Mouse (Mus musculus): ENCODE data around the gene Zfp638. TPM values are rescaled to one million over a fixed set of nuclear protein-coding genes. Genes with fewer than 3 reads are reported as not detected.

The Zfp638 gene
- total and polyA plus RNA-seq, 2 experiments from 2014 or later = 56.4 to 143 TPM

DNA sequence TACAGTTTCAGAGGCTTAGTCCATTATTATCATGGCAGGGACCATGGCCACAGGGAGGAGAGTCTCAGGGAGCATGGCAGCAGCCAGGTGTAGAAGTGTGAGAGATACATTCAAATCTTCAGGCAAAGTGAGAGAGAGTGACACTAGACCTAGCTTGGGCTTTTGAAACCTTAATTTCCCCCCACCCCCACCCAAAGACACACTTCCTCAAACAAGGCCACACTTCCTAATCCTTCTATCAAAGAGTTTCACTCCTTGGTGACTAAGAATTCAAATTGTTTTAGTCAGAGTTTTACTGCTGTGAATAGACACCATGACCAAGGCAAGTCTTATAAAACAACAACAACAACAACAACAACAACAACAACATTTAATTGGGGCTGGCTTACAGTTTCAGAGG lies 39.8 kb downstream of the Zfp638 start:
- no peaks in the 10 kb centered on the region for H3K9me3 ChIP-seq (ENCODE audit: low read length)
- DNase-seq (no peak), ATAC-seq (no peak)
- no peak overlapping the region for H3K4me3 ChIP-seq (ENCODE audit: low read depth, low read length)
- H3K27me3 ChIP-seq (ENCODE audit: insufficient read depth, low read length) = no peaks in the 10 kb centered on the region
- H3K4me1 ChIP-seq (ENCODE audit: insufficient read depth) = no peaks in the 10 kb centered on the region
- H3K9ac ChIP-seq = no peak overlapping the region
- H3K36me3 ChIP-seq (ENCODE audit: insufficient read depth) = no peaks in the 10 kb centered on the region
- no peak for TF ChIP-seq CTCF (IDR thresholded peaks at IDR 0.05; ENCODE audit: low read depth)
- no peak overlapping the region for H3K4me2 ChIP-seq (ENCODE audit: low read depth)
- H3K27ac ChIP-seq (ENCODE audit: low read depth, low read length) = no peak overlapping the region

DNA sequence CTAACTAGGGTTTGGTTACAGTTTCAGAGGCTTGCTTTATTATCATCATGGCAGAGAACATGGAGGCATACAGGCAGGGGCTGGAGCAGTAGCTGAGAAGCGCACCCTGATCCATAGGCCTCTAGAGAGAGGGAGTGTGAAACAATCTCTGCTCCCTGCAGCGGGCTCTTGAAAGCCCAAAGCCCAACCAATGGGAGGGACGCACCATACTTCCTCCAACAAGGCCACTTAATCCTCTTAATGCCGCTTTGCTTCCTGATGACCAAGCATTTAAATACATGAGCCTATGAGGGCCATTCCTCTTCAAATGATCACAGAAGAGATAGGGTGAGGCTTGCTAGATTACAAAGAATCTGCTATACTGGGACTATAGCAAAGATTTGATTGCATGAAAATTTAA lies 41.5 kb downstream of the Zfp638 start:
- H3K27me3 ChIP-seq (ENCODE audit: insufficient read depth, low read length) = no peaks in the 10 kb centered on the region
- 8% methylated on average over 4 of the region's 4 CpGs for WGBS
- no peaks in the 10 kb centered on the region for H3K4me1 ChIP-seq (ENCODE audit: insufficient read depth)
- H3K9ac ChIP-seq = no peak overlapping the region
- ATAC-seq (no peak), DNase-seq (no peak)
- no peak overlapping the region for H3K4me2 ChIP-seq (ENCODE audit: low read depth)
- no peaks in the 10 kb centered on the region for H3K9me3 ChIP-seq (ENCODE audit: low read length)
- no peak overlapping the region for H3K27ac ChIP-seq (ENCODE audit: low read depth, low read length)
- no peak overlapping the region for H3K4me3 ChIP-seq (ENCODE audit: low read depth, low read length)
- no peaks in the 10 kb centered on the region for H3K36me3 ChIP-seq (ENCODE audit: insufficient read depth)
- no peak for TF ChIP-seq CTCF (IDR thresholded peaks at IDR 0.05; ENCODE audit: low read depth)

DNA sequence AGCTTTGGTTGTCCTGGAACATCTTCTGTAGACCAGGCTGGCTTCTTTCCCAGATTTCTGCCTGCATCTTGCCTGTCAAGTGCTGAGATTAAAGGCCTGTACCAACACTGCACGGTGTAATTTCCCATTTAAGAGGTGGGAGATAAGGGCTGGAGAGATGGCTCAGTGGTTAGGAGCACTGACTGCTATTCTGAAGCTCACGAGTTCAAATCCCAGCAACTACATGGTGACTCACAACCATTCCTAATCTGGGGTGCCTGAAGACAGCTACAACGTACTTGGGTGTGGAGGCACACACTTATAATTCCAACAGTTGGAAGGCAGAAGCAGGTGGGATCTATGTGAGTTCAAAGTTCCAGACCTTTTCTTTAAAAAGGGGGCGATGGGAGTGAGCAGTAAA lies 46.8 kb downstream of the Zfp638 start:
- no peaks in the 10 kb centered on the region for H3K9me3 ChIP-seq (ENCODE audit: low read length)
- peak overlapping the region; percentile 57 for H3K4me2 ChIP-seq (ENCODE audit: low read depth)
- WGBS = 37% methylated on average over 4 of the region's 4 CpGs
- ATAC-seq = peak; percentile 3; the same call in 1 of the 2 replicates
- TF ChIP-seq CTCF (IDR thresholded peaks at IDR 0.05; ENCODE audit: low read depth) = no peak
- H3K9ac ChIP-seq = no peak overlapping the region
- no peak overlapping the region for H3K27ac ChIP-seq (ENCODE audit: low read depth, low read length)
- H3K4me3 ChIP-seq (ENCODE audit: low read depth, low read length) = peak overlapping the region; percentile 98; the same call in 1 of the 2 replicates
- DNase-seq = no peak
- no peaks in the 10 kb centered on the region for H3K36me3 ChIP-seq (ENCODE audit: insufficient read depth)
- no peaks in the 10 kb centered on the region for H3K4me1 ChIP-seq (ENCODE audit: insufficient read depth)
- no peaks in the 10 kb centered on the region for H3K27me3 ChIP-seq (ENCODE audit: insufficient read depth, low read length)

DNA sequence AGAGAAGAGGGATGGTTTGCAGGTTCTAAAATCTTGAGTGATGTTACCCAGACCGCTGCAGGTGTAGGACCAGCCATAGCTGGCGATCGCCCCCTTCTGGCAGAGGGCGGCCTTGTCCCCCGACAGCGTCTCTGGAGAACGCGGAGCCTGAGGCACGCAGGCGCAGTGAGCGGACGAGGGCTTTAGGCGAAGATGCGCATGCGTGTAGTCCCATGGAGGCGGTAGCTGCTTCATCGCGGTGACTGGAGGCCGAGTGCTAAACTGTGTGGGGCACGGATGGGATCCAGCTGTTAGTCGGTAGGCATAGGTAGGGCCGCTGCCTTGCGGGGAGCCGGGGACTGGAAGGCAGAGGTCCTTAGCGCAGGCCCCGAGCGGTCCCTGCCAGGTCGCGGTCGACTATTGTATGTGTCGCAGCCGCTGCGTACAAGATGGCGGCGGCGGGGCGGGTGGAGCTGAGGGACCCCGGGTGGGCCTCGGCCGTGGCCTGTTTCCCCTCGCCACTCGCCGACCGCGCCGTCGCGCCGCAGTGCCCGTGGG lies 47.3 kb downstream of the Zfp638 start:
- Histone ChIP-seq H3K4me1 (ENCODE audit: insufficient read depth) (no peaks in the 10 kb centered on the region), H3K4me2 (ENCODE audit: low read depth) (peak overlapping the region; percentile 57), H3K27me3 (ENCODE audit: insufficient read depth, low read length) (no peaks in the 10 kb centered on the region), H3K27ac (ENCODE audit: low read depth, low read length) (peak overlapping the region; percentile 99), H3K9ac (peak overlapping the region; percentile 100), H3K36me3 (ENCODE audit: insufficient read depth) (no peaks in the 10 kb centered on the region), H3K9me3 (ENCODE audit: low read length) (no peaks in the 10 kb centered on the region), H3K4me3 (ENCODE audit: low read depth, low read length) (peak overlapping the region; percentile 98)
- under 1% methylated on average over 50 of the region's 50 CpGs for WGBS
- DNase-seq = peak; percentile 100
- ATAC-seq = peak; percentile 98
- TF ChIP-seq CTCF (IDR thresholded peaks at IDR 0.05; ENCODE audit: low read depth) = peak; percentile 99

DNA sequence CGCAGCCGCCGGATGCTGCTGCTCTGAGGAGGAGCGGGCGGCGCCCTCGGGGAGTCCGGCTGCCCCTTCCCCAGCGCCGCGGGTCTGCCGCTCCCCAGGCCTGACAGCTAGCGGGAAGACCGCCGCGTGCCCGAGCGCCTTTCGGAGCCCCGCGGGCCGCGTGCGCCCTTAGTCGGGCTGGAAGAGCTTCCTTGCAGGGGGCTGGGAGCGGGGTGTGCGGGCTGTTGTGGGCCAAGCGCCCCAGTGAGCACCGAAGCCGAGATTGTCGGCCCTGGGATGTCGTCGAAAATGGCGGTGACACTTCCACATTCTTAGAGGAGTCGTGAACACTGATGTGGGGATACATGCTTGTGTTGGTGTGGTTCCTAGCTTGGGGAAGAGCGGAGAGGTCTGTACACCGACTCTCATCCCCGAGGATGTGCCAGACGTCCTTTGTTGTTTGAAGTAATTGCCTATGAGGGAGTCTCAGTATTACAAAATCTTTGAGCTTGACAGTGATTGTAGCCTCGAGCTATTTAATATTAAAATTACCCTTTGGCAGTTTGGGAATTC lies 47.9 kb downstream of the Zfp638 start:
- ATAC-seq (peak; percentile 72), DNase-seq (no peak)
- under 1% methylated on average over 39 of the region's 40 CpGs for WGBS
- Histone ChIP-seq H3K4me3 (ENCODE audit: low read depth, low read length) (peak overlapping the region; percentile 98), H3K36me3 (ENCODE audit: insufficient read depth) (no peaks in the 10 kb centered on the region), H3K27ac (ENCODE audit: low read depth, low read length) (peak overlapping the region; percentile 99), H3K4me1 (ENCODE audit: insufficient read depth) (no peaks in the 10 kb centered on the region), H3K9ac (peak overlapping the region; percentile 100), H3K27me3 (ENCODE audit: insufficient read depth, low read length) (no peaks in the 10 kb centered on the region), H3K4me2 (ENCODE audit: low read depth) (peak overlapping the region; percentile 57), H3K9me3 (ENCODE audit: low read length) (no peaks in the 10 kb centered on the region)
- no peak for TF ChIP-seq CTCF (IDR thresholded peaks at IDR 0.05; ENCODE audit: low read depth)

DNA sequence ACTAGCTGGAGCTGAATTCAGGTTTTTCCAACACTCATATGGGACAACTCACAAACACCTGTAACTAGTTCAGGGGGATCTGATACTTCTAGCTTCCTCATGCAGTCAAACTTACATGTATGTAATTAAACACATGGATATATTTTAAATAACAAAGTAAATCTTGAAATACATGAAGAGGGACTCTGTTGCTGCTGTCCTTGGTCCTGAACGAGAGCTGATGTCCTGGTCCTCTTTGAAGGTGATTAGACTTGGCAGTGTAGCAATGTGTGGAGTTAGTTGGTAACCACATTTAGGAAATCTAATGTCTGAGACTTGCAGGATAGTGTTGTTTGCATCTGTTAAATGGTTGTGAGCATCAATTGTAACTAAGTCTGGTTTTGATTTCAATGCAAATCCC lies 60.5 kb downstream of the Zfp638 start:
- no peaks in the 10 kb centered on the region for H3K4me1 ChIP-seq (ENCODE audit: insufficient read depth)
- 71% methylated on average over 1 of the region's 1 CpGs for WGBS
- H3K9me3 ChIP-seq (ENCODE audit: low read length) = no peaks in the 10 kb centered on the region

DNA sequence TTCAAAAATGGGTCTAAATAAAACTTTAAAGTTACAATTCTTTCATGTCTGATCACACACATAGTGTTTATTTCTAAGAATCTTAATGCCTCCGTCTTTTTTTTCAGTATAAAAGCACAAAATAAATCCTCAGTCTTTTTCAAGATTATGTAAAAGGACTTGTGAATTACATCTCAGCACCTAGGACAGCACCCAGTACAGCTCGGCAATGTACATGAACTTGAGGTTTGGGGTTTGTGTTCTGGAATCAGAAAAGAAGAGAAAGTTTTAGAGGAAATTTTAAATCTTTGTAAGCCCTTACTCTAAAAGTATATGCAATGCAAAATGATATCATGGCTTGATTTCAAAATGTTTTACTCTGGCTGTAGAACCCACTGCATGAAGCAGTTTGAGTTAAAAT lies 61.3 kb downstream of the Zfp638 start:
- no peak overlapping the region for H3K4me3 ChIP-seq (ENCODE audit: low read depth, low read length)
- H3K9ac ChIP-seq = no peak overlapping the region
- H3K9me3 ChIP-seq (ENCODE audit: low read length) = no peaks in the 10 kb centered on the region
- H3K36me3 ChIP-seq (ENCODE audit: insufficient read depth) = peaks cover 10% of the 10 kb centered on the region
- no peaks in the 10 kb centered on the region for H3K27me3 ChIP-seq (ENCODE audit: insufficient read depth, low read length)
- TF ChIP-seq CTCF (IDR thresholded peaks at IDR 0.05; ENCODE audit: low read depth) = no peak
- ATAC-seq (no peak), DNase-seq (no peak)
- no peaks in the 10 kb centered on the region for H3K4me1 ChIP-seq (ENCODE audit: insufficient read depth)
- H3K27ac ChIP-seq (ENCODE audit: low read depth, low read length) = no peak overlapping the region
- 75% methylated on average over 2 of the region's 2 CpGs for WGBS
- H3K4me2 ChIP-seq (ENCODE audit: low read depth) = no peak overlapping the region

More for the DNA sequence above, 60.5 kb downstream of the Zfp638 start:
- Histone ChIP-seq H3K4me3 (ENCODE audit: low read depth, low read length) (no peak overlapping the region), H3K27me3 (ENCODE audit: insufficient read depth, low read length) (no peaks in the 10 kb centered on the region), H3K4me2 (ENCODE audit: low read depth) (no peak overlapping the region), H3K27ac (ENCODE audit: low read depth, low read length) (no peak overlapping the region), H3K9ac (no peak overlapping the region), H3K36me3 (ENCODE audit: insufficient read depth) (peaks cover 10% of the 10 kb centered on the region)
- ATAC-seq = no peak
- no peak for DNase-seq
- TF ChIP-seq CTCF (IDR thresholded peaks at IDR 0.05; ENCODE audit: low read depth) = no peak

Measured in forebrain, postnatal 0 days (tissue).